In genomic region chr13:63563781-63564625, GRCm38 (mm10) we compare ENCODE assay signal across 8 mouse cellular contexts. TPM values are rescaled to one million over a fixed set of nuclear protein-coding genes. Genes with fewer than 3 reads are reported as not detected.
DNase-seq lines count a peak whose midpoint lies in the region; ATAC-seq and TF ChIP-seq lines count a peak whose summit lies in the region.

No protein-coding gene starts in this region.

- no peaks in the 10 kb centered on the region for H3K27me3 ChIP-seq in intestine, postnatal 0 days (replicated peaks; ENCODE audit: control insufficient read depth, insufficient read depth, low read length)
- H3K27me3 ChIP-seq in liver, embryonic 15.5 days = peaks cover 10% of the 10 kb centered on the region
- no peaks in the 10 kb centered on the region for H3K27me3 ChIP-seq in neural tube, embryonic 11.5 days (ENCODE audit: control insufficient read depth, insufficient read depth, low read length)

- H3K27ac ChIP-seq in intestine, postnatal 0 days (ENCODE audit: low read depth, low read length) = peak overlapping the region; percentile 94
- H3K27ac ChIP-seq in liver, embryonic 15.5 days (replicated peaks) = peak overlapping the region; percentile 90
- H3K27ac ChIP-seq in neural tube, embryonic 11.5 days (ENCODE audit: low read depth, low read length) = peak overlapping the region; percentile 100

- H3K4me1 ChIP-seq in intestine, postnatal 0 days (replicated peaks; ENCODE audit: control insufficient read depth, insufficient read depth, low read length) = peaks cover 13% of the 10 kb centered on the region; the same call in 1 of the 2 replicates
- peaks cover 76% of the 10 kb centered on the region for H3K4me1 ChIP-seq in liver, embryonic 15.5 days (replicated peaks)
- peaks cover 36% of the 10 kb centered on the region for H3K4me1 ChIP-seq in neural tube, embryonic 11.5 days (ENCODE audit: control insufficient read depth, insufficient read depth, low read length)

- under 1% methylated on average over 51 of the region's 51 CpGs for WGBS in intestine, postnatal 0 days
- under 1% methylated on average over 51 of the region's 51 CpGs for WGBS in liver, embryonic 15.5 days (ENCODE audit: insufficient replicate concordance)
- WGBS in neural tube, embryonic 11.5 days = under 1% methylated on average over 51 of the region's 51 CpGs

- H3K36me3 ChIP-seq in intestine, postnatal 0 days (ENCODE audit: control insufficient read depth, insufficient read depth) = no peaks in the 10 kb centered on the region; the same call in 1 of the 2 replicates
- H3K36me3 ChIP-seq in liver, embryonic 15.5 days (replicated peaks) = 0 out of 2 replicates have a peak, but pooled peaks cover 4% of the 10 kb centered on the region
- H3K36me3 ChIP-seq in neural tube, embryonic 11.5 days (ENCODE audit: control insufficient read depth, insufficient read depth, low read length) = no peaks in the 10 kb centered on the region; the same call in none of the 2 replicates

- peak overlapping the region; percentile 97 for H3K4me2 ChIP-seq in intestine, postnatal 0 days (replicated peaks; ENCODE audit: low read depth)
- H3K4me2 ChIP-seq in liver, embryonic 15.5 days = peak overlapping the region; percentile 99
- peak overlapping the region; percentile 94 for H3K4me2 ChIP-seq in neural tube, embryonic 11.5 days (ENCODE audit: low read depth)

- DNase-seq in layer of hippocampus, postnatal 36 days = peak; percentile 41 to 46
- no peak for DNase-seq in layer of hippocampus, postnatal 14 days (ENCODE audit: low spot score in 2 of 2)
- peak; percentile 27 to 42 for DNase-seq in cerebellum, postnatal 4 days (ENCODE audit: low spot score in 2 of 2)
- peak; percentile 36 to 66 for DNase-seq in gastrocnemius, postnatal 4 days (ENCODE audit: low spot score in 2 of 2)
- peak; percentile 66 for DNase-seq in neural tube, embryonic 11.5 days (ENCODE audit: low spot score)
- DNase-seq in testis, postnatal 14 days (ENCODE audit: low spot score) = peak; percentile 43

- peak overlapping the region; percentile 92 for H3K9ac ChIP-seq in intestine, postnatal 0 days (ENCODE audit: low read depth, low read length)
- H3K9ac ChIP-seq in liver, embryonic 15.5 days = peak overlapping the region; percentile 83
- peak overlapping the region; percentile 90 for H3K9ac ChIP-seq in neural tube, embryonic 11.5 days (ENCODE audit: low read length)

- H3K9me3 ChIP-seq in intestine, postnatal 0 days (ENCODE audit: control insufficient read depth) = no peaks in the 10 kb centered on the region
- H3K9me3 ChIP-seq in liver, embryonic 15.5 days (replicated peaks) = no peaks in the 10 kb centered on the region
- no peaks in the 10 kb centered on the region for H3K9me3 ChIP-seq in neural tube, embryonic 11.5 days (ENCODE audit: control insufficient read depth, low read length)

- peak; percentile 28; the same call in 1 of the 2 replicates for TF ChIP-seq CTCF in intestine, postnatal 0 days (IDR thresholded peaks at IDR 0.05; ENCODE audit: low read depth)

- ATAC-seq in intestine, postnatal 0 days = no peak
- ATAC-seq in liver, embryonic 15.5 days (ENCODE audit: insufficient read depth) = 0 out of 2 replicates have a peak, but pooled peaks have one; percentile 8
- ATAC-seq in neural tube, embryonic 11.5 days (ENCODE audit: insufficient read depth, low FRiP score, low TSS enrichment) = peak; percentile 3; the same call in 1 of the 2 replicates

- H3K4me3 ChIP-seq in intestine, postnatal 0 days (ENCODE audit: low read depth, low read length) = peak overlapping the region; percentile 86
- peak overlapping the region; percentile 92 for H3K4me3 ChIP-seq in liver, embryonic 15.5 days (replicated peaks)
- peak overlapping the region; percentile 72 for H3K4me3 ChIP-seq in neural tube, embryonic 11.5 days (ENCODE audit: low read depth, low read length)

RNA-seq across cellular contexts. Expression of gene Ptch1, which starts 9.4 kb away (rescaled TPM):
- total RNA-seq in layer of hippocampus, postnatal 36 days (2021) = 10 to 100 TPM; 41.0 to 49.1 TPM
- total RNA-seq in layer of hippocampus, postnatal 14 days (2021) = 10 to 100 TPM; 40.2 to 48.1 TPM
- total RNA-seq in gastrocnemius, postnatal 4 days (2021) = 10 to 100 TPM; 23.4 to 24.1 TPM
- polyA plus RNA-seq in intestine, postnatal 0 days (2015; fragmentation: Nextera tagmentation; extraction: Ambion mirVana) = 11.0 and 11.9 TPM in 2 replicates
- polyA plus RNA-seq in liver, embryonic 15.5 days (2015; fragmentation: Nextera tagmentation; extraction: Ambion mirVana) = 3.1 TPM in 2 replicates
- 22.8 and 24.2 TPM in 2 replicates for polyA plus RNA-seq in neural tube, embryonic 11.5 days (2014; fragmentation: Nextera tagmentation; extraction: Ambion mirVana)

Comparison
In these comparisons a context has a peak if more than half of its experiments do, and no peak if none do; other contexts are left out.
1. DNase-seq: peak in layer of hippocampus, postnatal 36 days (2 of 2), cerebellum, postnatal 4 days (2 of 2), gastrocnemius, postnatal 4 days (2 of 2), neural tube, embryonic 11.5 days (single experiment) and testis, postnatal 14 days (single experiment); none in layer of hippocampus, postnatal 14 days (0 of 2).
2. Peak in every context shown above with its lines, with median percentiles within 50 percentile points of each other: H3K27ac ChIP-seq, H3K4me2 ChIP-seq, H3K4me3 ChIP-seq and H3K9ac ChIP-seq.